Mouse (Mus musculus) telencephalon, adult 2 months (tissue): ENCODE results near the gene Gm31371.
"Not testable (repeated sequence)": the region's sequence is repeated elsewhere in the genome, so short reads cannot be mapped to it uniquely, and the experiment has no call there.

Experiments
- DNase-seq: peaks from one replicate; pipeline ENCODE4 v3.0.0-alpha.2; 2011; ENCODE audit warnings: low read depth, low spot score

Gene Gm31371

GRCm38 (mm10) chr8:19903092-19903491 lies at the start of gene Gm31371:
Gene Gm31371, plus strand, starts transcription at chr8:19903392.
- DNase-seq = not testable (repeated sequence)

GRCm38 (mm10) chr8:19906425-19907055 lies 3.3 kb downstream of the Gm31371 start:
- DNase-seq = not testable (repeated sequence)

- not testable (repeated sequence) for DNase-seq
Observed at GRCm38 (mm10) chr8:19908841-19909321, 5.7 kb downstream of the Gm31371 start.

- not testable (repeated sequence) for DNase-seq
Observed at GRCm38 (mm10) chr8:19919086-19919485, 15.9 kb downstream of the Gm31371 start.

GRCm38 (mm10) chr8:19934274-19934673 lies 31.1 kb downstream of the Gm31371 start:
- DNase-seq = not testable (repeated sequence)

- DNase-seq = not testable (repeated sequence)
Observed at GRCm38 (mm10) chr8:19935541-19936030, 32.4 kb downstream of the Gm31371 start.

GRCm38 (mm10) chr8:19960935-19961334 lies 57.7 kb downstream of the Gm31371 start:
- DNase-seq = no peak

- DNase-seq = not testable (repeated sequence)
Observed at GRCm38 (mm10) chr8:19963766-19964165, 60.6 kb downstream of the Gm31371 start.

- not testable (repeated sequence) for DNase-seq
Observed at GRCm38 (mm10) chr8:19968151-19968550, 65.0 kb downstream of the Gm31371 start.

GRCm38 (mm10) chr8:19975237-19975636 lies 72.0 kb downstream of the Gm31371 start:
- DNase-seq = not testable (repeated sequence)
